Mouse (Mus musculus): ENCODE results near the gene Kctd17. TPM values are rescaled to one million over a fixed set of nuclear protein-coding genes. Genes with fewer than 3 reads are reported as not detected.

The Kctd17 gene
- polyA plus RNA-seq, 1 experiment = 78.0 TPM

- H3K4me1 ChIP-seq (replicated peaks; ENCODE audit: control insufficient read depth, insufficient read depth, low read length) = peaks cover 18% of the 10 kb centered on the region
- no peak overlapping the region for H3K27ac ChIP-seq (ENCODE audit: control insufficient read depth, insufficient read depth, low read length)
- no peaks in the 10 kb centered on the region for H3K27me3 ChIP-seq (ENCODE audit: control insufficient read depth, insufficient read depth, low read length)
- H3K4me3 ChIP-seq (ENCODE audit: control insufficient read depth, insufficient read depth, low read length) = no peak overlapping the region
- TF ChIP-seq CTCF (IDR thresholded peaks at IDR 0.05; ENCODE audit: borderline replicate concordance, control insufficient read depth, extremely low read depth, insufficient read depth, low read length, poor library complexity) = no peak
- TF ChIP-seq POLR2A (IDR thresholded peaks at IDR 0.05; ENCODE audit: control insufficient read depth, extremely low read depth, insufficient read depth, low read length, poor library complexity) = no peak
- WGBS = 71% methylated on average over 6 of the region's 6 CpGs
- DNase-seq = no peak
- H3K36me3 ChIP-seq (ENCODE audit: control insufficient read depth, insufficient read depth, low read length) = no peaks in the 10 kb centered on the region
Observed at GRCm38 (mm10) chr15:78450419-78450768, 22.0 kb downstream of the Kctd17 start.

GRCm38 (mm10) chr15:78451201-78451600, 22.8 kb downstream of the Kctd17 start:
- TF ChIP-seq POLR2A (IDR thresholded peaks at IDR 0.05; ENCODE audit: control insufficient read depth, extremely low read depth, insufficient read depth, low read length, poor library complexity) = no peak
- no peak for TF ChIP-seq CTCF (IDR thresholded peaks at IDR 0.05; ENCODE audit: borderline replicate concordance, control insufficient read depth, extremely low read depth, insufficient read depth, low read length, poor library complexity)

GRCm38 (mm10) chr15:78452929-78453328, 24.6 kb downstream of the Kctd17 start:
- Histone ChIP-seq H3K4me3 (ENCODE audit: control insufficient read depth, insufficient read depth, low read length) (no peak overlapping the region), H3K27ac (ENCODE audit: control insufficient read depth, insufficient read depth, low read length) (no peak overlapping the region), H3K27me3 (ENCODE audit: control insufficient read depth, insufficient read depth, low read length) (no peaks in the 10 kb centered on the region), H3K36me3 (ENCODE audit: control insufficient read depth, insufficient read depth, low read length) (no peaks in the 10 kb centered on the region), H3K4me1 (replicated peaks; ENCODE audit: control insufficient read depth, insufficient read depth, low read length) (peaks cover 26% of the 10 kb centered on the region)
- DNase-seq = no peak
- 89% methylated on average over 3 of the region's 3 CpGs for WGBS
- TF ChIP-seq POLR2A (IDR thresholded peaks at IDR 0.05; ENCODE audit: control insufficient read depth, extremely low read depth, insufficient read depth, low read length, poor library complexity) (no peak), CTCF (IDR thresholded peaks at IDR 0.05; ENCODE audit: borderline replicate concordance, control insufficient read depth, extremely low read depth, insufficient read depth, low read length, poor library complexity) (no peak)

More at GRCm38 (mm10) chr15:78451201-78451600, 22.8 kb downstream of the Kctd17 start:
- H3K27me3 ChIP-seq (ENCODE audit: control insufficient read depth, insufficient read depth, low read length) = no peaks in the 10 kb centered on the region
- H3K36me3 ChIP-seq (ENCODE audit: control insufficient read depth, insufficient read depth, low read length) = no peaks in the 10 kb centered on the region
- H3K4me1 ChIP-seq (replicated peaks; ENCODE audit: control insufficient read depth, insufficient read depth, low read length) = peaks cover 18% of the 10 kb centered on the region
- WGBS = 54% methylated on average over 2 of the region's 2 CpGs
- no peak for DNase-seq
- H3K27ac ChIP-seq (ENCODE audit: control insufficient read depth, insufficient read depth, low read length) = no peak overlapping the region
- no peak overlapping the region for H3K4me3 ChIP-seq (ENCODE audit: control insufficient read depth, insufficient read depth, low read length)

- no peak for DNase-seq
- H3K4me1 ChIP-seq (replicated peaks; ENCODE audit: control insufficient read depth, insufficient read depth, low read length) = peaks cover 14% of the 10 kb centered on the region
- no peaks in the 10 kb centered on the region for H3K36me3 ChIP-seq (ENCODE audit: control insufficient read depth, insufficient read depth, low read length)
- no peak overlapping the region for H3K27ac ChIP-seq (ENCODE audit: control insufficient read depth, insufficient read depth, low read length)
- WGBS = 73% methylated on average over 4 of the region's 4 CpGs
- TF ChIP-seq CTCF (IDR thresholded peaks at IDR 0.05; ENCODE audit: borderline replicate concordance, control insufficient read depth, extremely low read depth, insufficient read depth, low read length, poor library complexity) (no peak), POLR2A (IDR thresholded peaks at IDR 0.05; ENCODE audit: control insufficient read depth, extremely low read depth, insufficient read depth, low read length, poor library complexity) (no peak)
- H3K4me3 ChIP-seq (ENCODE audit: control insufficient read depth, insufficient read depth, low read length) = no peak overlapping the region
- no peaks in the 10 kb centered on the region for H3K27me3 ChIP-seq (ENCODE audit: control insufficient read depth, insufficient read depth, low read length)
Observed at GRCm38 (mm10) chr15:78455168-78455567, 26.8 kb downstream of the Kctd17 start.

- Histone ChIP-seq H3K27me3 (ENCODE audit: control insufficient read depth, insufficient read depth, low read length) (no peaks in the 10 kb centered on the region), H3K27ac (ENCODE audit: control insufficient read depth, insufficient read depth, low read length) (no peak overlapping the region), H3K4me3 (ENCODE audit: control insufficient read depth, insufficient read depth, low read length) (no peak overlapping the region), H3K36me3 (ENCODE audit: control insufficient read depth, insufficient read depth, low read length) (no peaks in the 10 kb centered on the region), H3K4me1 (replicated peaks; ENCODE audit: control insufficient read depth, insufficient read depth, low read length) (peaks cover 8% of the 10 kb centered on the region)
- TF ChIP-seq CTCF (IDR thresholded peaks at IDR 0.05; ENCODE audit: borderline replicate concordance, control insufficient read depth, extremely low read depth, insufficient read depth, low read length, poor library complexity) = no peak
- no peak for TF ChIP-seq POLR2A (IDR thresholded peaks at IDR 0.05; ENCODE audit: control insufficient read depth, extremely low read depth, insufficient read depth, low read length, poor library complexity)
- 92% methylated on average over 7 of the region's 7 CpGs for WGBS
- DNase-seq = no peak
Observed at GRCm38 (mm10) chr15:78456051-78456450, 27.7 kb downstream of the Kctd17 start.

- 80% methylated on average over 10 of the region's 10 CpGs for WGBS
- Histone ChIP-seq H3K27me3 (ENCODE audit: control insufficient read depth, insufficient read depth, low read length) (no peaks in the 10 kb centered on the region), H3K4me3 (ENCODE audit: control insufficient read depth, insufficient read depth, low read length) (no peak overlapping the region), H3K4me1 (replicated peaks; ENCODE audit: control insufficient read depth, insufficient read depth, low read length) (peaks cover 8% of the 10 kb centered on the region), H3K36me3 (ENCODE audit: control insufficient read depth, insufficient read depth, low read length) (no peaks in the 10 kb centered on the region), H3K27ac (ENCODE audit: control insufficient read depth, insufficient read depth, low read length) (no peak overlapping the region)
- TF ChIP-seq CTCF (IDR thresholded peaks at IDR 0.05; ENCODE audit: borderline replicate concordance, control insufficient read depth, extremely low read depth, insufficient read depth, low read length, poor library complexity) = no peak
- TF ChIP-seq POLR2A (IDR thresholded peaks at IDR 0.05; ENCODE audit: control insufficient read depth, extremely low read depth, insufficient read depth, low read length, poor library complexity) = no peak
- no peak for DNase-seq
Observed at GRCm38 (mm10) chr15:78457193-78457592, 28.8 kb downstream of the Kctd17 start.

GRCm38 (mm10) chr15:78462981-78463380, 34.6 kb downstream of the Kctd17 start:
- WGBS = 0% methylated on average over 2 of the region's 2 CpGs
- TF ChIP-seq CTCF (IDR thresholded peaks at IDR 0.05; ENCODE audit: borderline replicate concordance, control insufficient read depth, extremely low read depth, insufficient read depth, low read length, poor library complexity) (no peak), POLR2A (IDR thresholded peaks at IDR 0.05; ENCODE audit: control insufficient read depth, extremely low read depth, insufficient read depth, low read length, poor library complexity) (no peak)
- Histone ChIP-seq H3K27me3 (ENCODE audit: control insufficient read depth, insufficient read depth, low read length) (no peaks in the 10 kb centered on the region), H3K27ac (ENCODE audit: control insufficient read depth, insufficient read depth, low read length) (no peak overlapping the region), H3K36me3 (ENCODE audit: control insufficient read depth, insufficient read depth, low read length) (no peaks in the 10 kb centered on the region), H3K4me3 (ENCODE audit: control insufficient read depth, insufficient read depth, low read length) (no peak overlapping the region), H3K4me1 (replicated peaks; ENCODE audit: control insufficient read depth, insufficient read depth, low read length) (peaks cover 2% of the 10 kb centered on the region)
- DNase-seq = peak; percentile 36

Measured in thymus, adult 2 months (tissue).